Mouse (Mus musculus): ENCODE measurements at regions not wholly inside any gene's neighbourhood (a gene's known extent, or its start where the extent isn't known, plus 50 kb on each side); places are given as distances from the start of the nearest gene placed in this dataset.

GRCm38 (mm10) chr12:26613086-26613705, 144.2 kb downstream of the Cmpk2 start:
- H3K36me3 ChIP-seq (ENCODE audit: control insufficient read depth, insufficient read depth, low read length), result no peaks in the 10 kb centered on the region
- H3K4me3 ChIP-seq (ENCODE audit: low read depth, low read length), result no peak overlapping the region
- H3K27me3 ChIP-seq (ENCODE audit: control insufficient read depth, insufficient read depth, low read length), result no peaks in the 10 kb centered on the region
- H3K27ac ChIP-seq (ENCODE audit: insufficient read depth, low read depth, low read length), result no peak overlapping the region
- no peak for TF ChIP-seq POLR2A (IDR thresholded peaks at IDR 0.05; ENCODE audit: low read depth, low read length)
- no peak for TF ChIP-seq CTCF (IDR thresholded peaks at IDR 0.05; ENCODE audit: extremely low read depth, insufficient read length, insufficient replicate concordance, low read depth, low read length)
- H3K4me1 ChIP-seq (ENCODE audit: control insufficient read depth, insufficient read depth, insufficient read length, low read length), result no peaks in the 10 kb centered on the region
- 73% methylated on average over 11 of the region's 11 CpGs for WGBS

DNA sequence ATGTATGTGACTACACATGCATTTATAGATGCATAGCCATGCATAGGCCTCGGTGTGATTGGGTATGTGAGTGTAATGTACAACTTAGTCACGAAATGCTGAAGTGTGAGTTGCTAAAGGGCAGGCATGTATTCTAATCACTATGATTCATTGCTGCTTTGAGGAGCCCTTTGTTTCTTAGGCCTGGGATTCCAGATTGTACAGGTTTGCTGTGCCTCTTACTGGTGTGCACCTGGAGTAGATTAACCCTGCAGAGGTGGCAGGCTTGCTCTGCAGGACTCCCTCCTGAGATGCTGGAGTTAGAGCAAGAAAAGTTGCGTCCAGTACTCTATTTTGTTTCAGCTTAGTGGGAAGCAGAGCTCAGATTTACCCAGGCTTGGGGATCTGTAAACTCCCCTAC, 141.1 kb downstream of the Cmpk2 start:
- WGBS, result 82% methylated on average over 3 of the region's 3 CpGs
- H3K36me3 ChIP-seq (ENCODE audit: control insufficient read depth, insufficient read depth, low read length), result no peaks in the 10 kb centered on the region
- H3K4me3 ChIP-seq (ENCODE audit: low read depth, low read length), result no peak overlapping the region
- TF ChIP-seq CTCF (IDR thresholded peaks at IDR 0.05; ENCODE audit: extremely low read depth, insufficient read length, insufficient replicate concordance, low read depth, low read length), result no peak
- TF ChIP-seq POLR2A (IDR thresholded peaks at IDR 0.05; ENCODE audit: low read depth, low read length), result no peak
- H3K4me1 ChIP-seq (ENCODE audit: control insufficient read depth, insufficient read depth, insufficient read length, low read length), result no peaks in the 10 kb centered on the region
- no peaks in the 10 kb centered on the region for H3K27me3 ChIP-seq (ENCODE audit: control insufficient read depth, insufficient read depth, low read length)
- no peak overlapping the region for H3K27ac ChIP-seq (ENCODE audit: insufficient read depth, low read depth, low read length)

- Histone ChIP-seq H3K4me3 (ENCODE audit: low read depth, low read length) (no peak overlapping the region), H3K36me3 (ENCODE audit: control insufficient read depth, insufficient read depth, low read length) (no peaks in the 10 kb centered on the region), H3K4me1 (ENCODE audit: control insufficient read depth, insufficient read depth, insufficient read length, low read length) (no peaks in the 10 kb centered on the region), H3K27me3 (ENCODE audit: control insufficient read depth, insufficient read depth, low read length) (no peaks in the 10 kb centered on the region), H3K27ac (ENCODE audit: insufficient read depth, low read depth, low read length) (no peak overlapping the region)
- TF ChIP-seq POLR2A (IDR thresholded peaks at IDR 0.05; ENCODE audit: low read depth, low read length) (no peak), CTCF (IDR thresholded peaks at IDR 0.05; ENCODE audit: extremely low read depth, insufficient read length, insufficient replicate concordance, low read depth, low read length) (no peak)
Measured at GRCm38 (mm10) chr12:26598501-26598900, 129.5 kb downstream of the Cmpk2 start.

- no peak for TF ChIP-seq CTCF (IDR thresholded peaks at IDR 0.05; ENCODE audit: extremely low read depth, insufficient read length, insufficient replicate concordance, low read depth, low read length)
- no peak for TF ChIP-seq POLR2A (IDR thresholded peaks at IDR 0.05; ENCODE audit: low read depth, low read length)
- H3K27ac ChIP-seq (ENCODE audit: insufficient read depth, low read depth, low read length), result no peak overlapping the region
- H3K36me3 ChIP-seq (ENCODE audit: control insufficient read depth, insufficient read depth, low read length), result no peaks in the 10 kb centered on the region
- no peak overlapping the region for H3K4me3 ChIP-seq (ENCODE audit: low read depth, low read length)
- no peaks in the 10 kb centered on the region for H3K4me1 ChIP-seq (ENCODE audit: control insufficient read depth, insufficient read depth, insufficient read length, low read length)
- no peaks in the 10 kb centered on the region for H3K27me3 ChIP-seq (ENCODE audit: control insufficient read depth, insufficient read depth, low read length)
Measured at GRCm38 (mm10) chr12:26592125-26592524, 123.1 kb downstream of the Cmpk2 start.

DNA sequence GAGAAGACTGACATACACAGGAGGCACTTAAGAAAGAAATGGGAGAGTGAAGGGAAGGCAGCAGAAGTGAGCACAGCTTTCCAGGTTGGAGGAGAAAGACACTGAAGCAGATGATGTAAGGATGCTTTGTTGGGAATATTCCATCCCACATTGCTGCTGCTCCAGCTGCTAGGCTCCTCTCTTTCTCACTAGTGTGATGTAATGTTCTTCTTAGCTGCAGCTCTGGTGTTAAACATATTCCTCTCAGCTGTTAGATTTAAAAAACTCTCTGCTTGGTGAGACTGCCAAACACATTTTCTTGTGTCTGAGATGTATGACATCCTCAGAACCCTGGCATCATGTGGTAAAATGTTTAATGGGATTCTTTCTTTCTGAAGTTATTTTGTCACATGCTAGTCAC, 120.1 kb downstream of the Cmpk2 start:
- no peaks in the 10 kb centered on the region for H3K27me3 ChIP-seq (ENCODE audit: control insufficient read depth, insufficient read depth, low read length)

DNA sequence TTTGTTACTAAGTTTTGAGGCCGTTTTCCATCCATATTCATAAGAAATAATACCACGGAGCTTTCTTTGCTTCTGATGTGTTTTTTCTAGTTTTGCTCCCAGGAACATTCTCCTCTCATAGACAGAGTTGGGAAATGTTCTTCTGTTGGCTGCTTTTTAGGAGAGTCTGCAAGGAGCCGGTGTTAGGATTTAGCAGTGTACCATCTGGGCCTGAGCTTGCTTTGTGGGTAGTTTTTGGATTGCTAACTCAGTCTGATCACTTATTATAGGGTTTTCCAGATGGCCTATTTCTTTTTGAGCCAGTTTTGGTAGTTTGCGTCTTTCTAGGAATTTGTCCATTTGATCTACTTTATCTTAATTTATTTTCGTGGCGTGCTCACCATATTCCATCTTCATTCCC, 108.4 kb downstream of the Cmpk2 start:
- WGBS, result 88% methylated on average over 6 of the region's 6 CpGs
- Histone ChIP-seq H3K27ac (ENCODE audit: insufficient read depth, low read depth, low read length) (no peak overlapping the region), H3K4me1 (ENCODE audit: control insufficient read depth, insufficient read depth, insufficient read length, low read length) (no peaks in the 10 kb centered on the region), H3K36me3 (ENCODE audit: control insufficient read depth, insufficient read depth, low read length) (no peaks in the 10 kb centered on the region), H3K4me3 (ENCODE audit: low read depth, low read length) (no peak overlapping the region), H3K27me3 (ENCODE audit: control insufficient read depth, insufficient read depth, low read length) (no peaks in the 10 kb centered on the region)
- no peak for TF ChIP-seq POLR2A (IDR thresholded peaks at IDR 0.05; ENCODE audit: low read depth, low read length)
- TF ChIP-seq CTCF (IDR thresholded peaks at IDR 0.05; ENCODE audit: extremely low read depth, insufficient read length, insufficient replicate concordance, low read depth, low read length), result no peak

More for the DNA sequence above, 120.1 kb downstream of the Cmpk2 start:
- Histone ChIP-seq H3K27ac (ENCODE audit: insufficient read depth, low read depth, low read length) (no peak overlapping the region), H3K36me3 (ENCODE audit: control insufficient read depth, insufficient read depth, low read length) (no peaks in the 10 kb centered on the region), H3K4me3 (ENCODE audit: low read depth, low read length) (no peak overlapping the region), H3K4me1 (ENCODE audit: control insufficient read depth, insufficient read depth, insufficient read length, low read length) (no peaks in the 10 kb centered on the region)
- TF ChIP-seq CTCF (IDR thresholded peaks at IDR 0.05; ENCODE audit: extremely low read depth, insufficient read length, insufficient replicate concordance, low read depth, low read length) (no peak), POLR2A (IDR thresholded peaks at IDR 0.05; ENCODE audit: low read depth, low read length) (no peak)

DNA sequence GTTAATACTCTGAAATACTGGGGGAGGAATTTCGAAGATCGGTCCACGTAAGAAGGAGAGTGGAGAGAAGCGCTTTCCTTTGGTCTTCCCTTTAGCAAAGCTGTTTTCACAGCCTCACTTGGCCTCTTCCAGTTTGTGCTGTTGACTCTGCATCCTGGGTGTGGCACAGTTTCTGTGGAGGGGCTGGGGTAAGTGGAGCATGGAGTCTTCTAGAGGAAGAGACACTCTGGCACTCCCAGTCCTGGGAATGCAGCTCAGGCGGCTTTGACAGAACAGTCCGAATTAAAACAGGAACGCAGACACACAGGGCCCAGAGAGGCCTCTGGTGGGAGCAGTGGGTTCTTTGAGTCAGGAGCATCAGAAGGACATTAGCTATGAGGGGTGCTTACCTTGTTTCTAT, 102.6 kb downstream of the Cmpk2 start:
- Histone ChIP-seq H3K4me3 (ENCODE audit: low read depth, low read length) (no peak overlapping the region), H3K27ac (ENCODE audit: insufficient read depth, low read depth, low read length) (no peak overlapping the region), H3K4me1 (ENCODE audit: control insufficient read depth, insufficient read depth, insufficient read length, low read length) (no peaks in the 10 kb centered on the region; the same call in 1 of the 2 replicates), H3K27me3 (ENCODE audit: control insufficient read depth, insufficient read depth, low read length) (no peaks in the 10 kb centered on the region), H3K36me3 (ENCODE audit: control insufficient read depth, insufficient read depth, low read length) (no peaks in the 10 kb centered on the region)
- 78% methylated on average over 7 of the region's 7 CpGs for WGBS
- TF ChIP-seq POLR2A (IDR thresholded peaks at IDR 0.05; ENCODE audit: low read depth, low read length) (no peak), CTCF (IDR thresholded peaks at IDR 0.05; ENCODE audit: extremely low read depth, insufficient read length, insufficient replicate concordance, low read depth, low read length) (no peak)

Measured in small intestine, adult 2 months (tissue).